Mouse (Mus musculus): ENCODE measurements around the gene Susd6. TPM values are rescaled to one million over a fixed set of nuclear protein-coding genes. Genes with fewer than 3 reads are reported as not detected.

Susd6 gene
- polyA plus RNA-seq, 1 experiment from 2014 or later = 12.5 TPM

DNA sequence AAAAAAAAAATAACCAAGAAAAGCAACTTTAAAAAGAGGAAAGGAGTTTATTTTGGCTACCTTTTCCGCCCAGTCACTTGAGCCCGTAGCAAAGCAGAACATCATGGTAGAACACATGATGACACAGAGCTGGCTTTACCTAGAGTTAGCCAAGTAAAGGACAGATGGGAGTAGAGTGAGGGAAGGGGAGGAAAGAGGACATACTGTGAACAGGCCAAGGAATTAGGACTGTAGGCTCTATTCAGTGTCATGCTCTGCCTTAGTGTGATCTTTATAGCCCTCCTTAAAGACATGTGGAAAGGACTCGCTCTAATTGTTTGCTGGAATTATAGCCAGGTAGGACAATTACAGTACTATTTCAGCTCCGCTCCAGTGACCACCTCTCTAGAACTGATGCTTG lies 74.9 kb downstream of the Susd6 start:
- no peak overlapping the region for H3K4me3 ChIP-seq (replicated peaks; ENCODE audit: low read length)
- ATAC-seq (ENCODE audit: low FRiP score) = no peak
- no peaks in the 10 kb centered on the region for H3K27me3 ChIP-seq (ENCODE audit: control insufficient read depth, insufficient read depth, low read length)
- 94% methylated on average over 4 of the region's 4 CpGs for WGBS
- peaks cover 5% of the 10 kb centered on the region; the same call in 1 of the 2 replicates for H3K4me1 ChIP-seq (replicated peaks; ENCODE audit: control insufficient read depth, insufficient read depth, low read length)
- no peaks in the 10 kb centered on the region for H3K9me3 ChIP-seq (ENCODE audit: control insufficient read depth, low read length)
- no peak overlapping the region for H3K9ac ChIP-seq
- DNase-seq (ENCODE audit: low spot score) = no peak
- H3K27ac ChIP-seq = no peak overlapping the region
- peaks cover 11% of the 10 kb centered on the region; the same call in 1 of the 2 replicates for H3K36me3 ChIP-seq (replicated peaks; ENCODE audit: control insufficient read depth, insufficient read depth)
- H3K4me2 ChIP-seq (replicated peaks) = no peak overlapping the region

DNA sequence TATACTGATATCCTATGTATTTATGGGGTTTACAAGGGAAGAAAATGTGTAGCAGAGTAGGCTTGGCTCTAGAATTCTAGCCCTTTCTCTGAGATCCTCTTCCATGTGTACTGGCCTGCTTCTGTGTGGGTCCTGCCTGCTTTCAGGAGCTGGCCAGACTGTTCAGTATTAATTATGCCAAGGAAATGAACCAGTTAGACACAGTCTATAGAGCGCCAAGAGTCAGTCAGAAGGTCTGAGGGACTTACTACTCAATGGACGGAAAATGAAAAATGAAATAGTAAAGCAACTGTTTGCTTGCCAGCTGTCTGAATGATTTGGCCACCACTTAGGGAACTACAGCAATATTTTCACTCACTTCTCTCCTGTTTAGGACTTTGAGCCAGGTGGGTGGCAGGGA lies 75.7 kb downstream of the Susd6 start:
- no peak for DNase-seq (ENCODE audit: low spot score)
- Histone ChIP-seq H3K27me3 (ENCODE audit: control insufficient read depth, insufficient read depth, low read length) (no peaks in the 10 kb centered on the region), H3K4me3 (replicated peaks; ENCODE audit: low read length) (no peak overlapping the region), H3K36me3 (replicated peaks; ENCODE audit: control insufficient read depth, insufficient read depth) (peaks cover 16% of the 10 kb centered on the region), H3K4me1 (replicated peaks; ENCODE audit: control insufficient read depth, insufficient read depth, low read length) (peaks cover 5% of the 10 kb centered on the region; the same call in 1 of the 2 replicates), H3K4me2 (replicated peaks) (no peak overlapping the region), H3K9ac (no peak overlapping the region), H3K9me3 (ENCODE audit: control insufficient read depth, low read length) (no peaks in the 10 kb centered on the region), H3K27ac (no peak overlapping the region)
- no peak for ATAC-seq (ENCODE audit: low FRiP score)
- WGBS = 74% methylated on average over 2 of the region's 2 CpGs

DNA sequence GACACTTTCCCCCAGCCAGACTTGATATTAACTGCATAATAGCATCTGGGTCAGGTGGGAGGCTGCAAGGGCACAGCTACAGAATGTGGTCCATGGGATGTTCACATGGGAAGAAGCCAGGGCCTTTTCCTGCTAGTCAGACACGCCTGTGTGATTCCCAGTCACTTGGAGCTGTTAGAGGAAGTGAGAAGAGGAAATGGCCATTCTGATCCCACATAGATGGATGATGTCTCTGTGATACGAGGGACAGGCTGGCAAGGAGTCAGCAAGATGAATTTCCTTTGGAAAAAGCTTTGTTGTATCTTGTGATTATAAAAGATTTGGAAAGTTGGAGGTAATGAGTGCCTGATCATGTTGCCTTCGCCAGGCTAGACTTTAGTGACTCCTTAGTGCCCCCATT lies 76.8 kb downstream of the Susd6 start:
- ATAC-seq (ENCODE audit: low FRiP score) = no peak
- 89% methylated on average over 3 of the region's 3 CpGs for WGBS
- H3K9me3 ChIP-seq (ENCODE audit: control insufficient read depth, low read length) = no peaks in the 10 kb centered on the region

DNA sequence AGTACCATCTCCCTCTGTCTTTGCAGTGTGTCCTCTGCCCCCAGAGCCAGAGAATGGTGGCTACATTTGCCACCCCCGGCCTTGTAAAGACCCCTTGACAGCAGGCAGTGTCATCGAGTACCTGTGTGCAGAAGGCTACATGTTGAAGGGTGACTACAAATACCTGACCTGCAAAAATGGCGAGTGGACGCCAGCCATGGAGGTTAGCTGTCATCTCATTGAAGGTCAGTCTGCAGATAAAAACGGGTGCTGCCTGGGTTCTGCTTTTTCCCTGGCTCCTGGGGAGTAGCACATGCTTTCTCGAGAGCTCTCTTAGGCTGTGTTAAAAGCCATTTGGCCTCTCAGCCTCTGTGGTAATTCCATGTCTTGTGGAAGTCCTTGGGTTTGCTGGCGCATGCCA lies 78.1 kb downstream of the Susd6 start:
- H3K4me1 ChIP-seq (replicated peaks; ENCODE audit: control insufficient read depth, insufficient read depth, low read length) = no peaks in the 10 kb centered on the region
- 92% methylated on average over 7 of the region's 7 CpGs for WGBS
- H3K9ac ChIP-seq = no peak overlapping the region
- no peak overlapping the region for H3K27ac ChIP-seq
- H3K9me3 ChIP-seq (ENCODE audit: control insufficient read depth, low read length) = no peaks in the 10 kb centered on the region
- H3K36me3 ChIP-seq (replicated peaks; ENCODE audit: control insufficient read depth, insufficient read depth) = peaks cover 17% of the 10 kb centered on the region
- H3K27me3 ChIP-seq (ENCODE audit: control insufficient read depth, insufficient read depth, low read length) = no peaks in the 10 kb centered on the region
- no peak for DNase-seq (ENCODE audit: low spot score)
- no peak overlapping the region for H3K4me2 ChIP-seq (replicated peaks)
- no peak for ATAC-seq (ENCODE audit: low FRiP score)
- H3K4me3 ChIP-seq (replicated peaks; ENCODE audit: low read length) = no peak overlapping the region

More for the DNA sequence above, 76.8 kb downstream of the Susd6 start:
- Histone ChIP-seq H3K27ac (no peak overlapping the region), H3K4me1 (replicated peaks; ENCODE audit: control insufficient read depth, insufficient read depth, low read length) (0 out of 2 replicates have a peak, but pooled peaks cover under 1% of the 10 kb centered on the region), H3K36me3 (replicated peaks; ENCODE audit: control insufficient read depth, insufficient read depth) (peaks cover 16% of the 10 kb centered on the region), H3K4me2 (replicated peaks) (no peak overlapping the region), H3K9ac (no peak overlapping the region), H3K4me3 (replicated peaks; ENCODE audit: low read length) (no peak overlapping the region), H3K27me3 (ENCODE audit: control insufficient read depth, insufficient read depth, low read length) (no peaks in the 10 kb centered on the region)
- DNase-seq (ENCODE audit: low spot score) = no peak

DNA sequence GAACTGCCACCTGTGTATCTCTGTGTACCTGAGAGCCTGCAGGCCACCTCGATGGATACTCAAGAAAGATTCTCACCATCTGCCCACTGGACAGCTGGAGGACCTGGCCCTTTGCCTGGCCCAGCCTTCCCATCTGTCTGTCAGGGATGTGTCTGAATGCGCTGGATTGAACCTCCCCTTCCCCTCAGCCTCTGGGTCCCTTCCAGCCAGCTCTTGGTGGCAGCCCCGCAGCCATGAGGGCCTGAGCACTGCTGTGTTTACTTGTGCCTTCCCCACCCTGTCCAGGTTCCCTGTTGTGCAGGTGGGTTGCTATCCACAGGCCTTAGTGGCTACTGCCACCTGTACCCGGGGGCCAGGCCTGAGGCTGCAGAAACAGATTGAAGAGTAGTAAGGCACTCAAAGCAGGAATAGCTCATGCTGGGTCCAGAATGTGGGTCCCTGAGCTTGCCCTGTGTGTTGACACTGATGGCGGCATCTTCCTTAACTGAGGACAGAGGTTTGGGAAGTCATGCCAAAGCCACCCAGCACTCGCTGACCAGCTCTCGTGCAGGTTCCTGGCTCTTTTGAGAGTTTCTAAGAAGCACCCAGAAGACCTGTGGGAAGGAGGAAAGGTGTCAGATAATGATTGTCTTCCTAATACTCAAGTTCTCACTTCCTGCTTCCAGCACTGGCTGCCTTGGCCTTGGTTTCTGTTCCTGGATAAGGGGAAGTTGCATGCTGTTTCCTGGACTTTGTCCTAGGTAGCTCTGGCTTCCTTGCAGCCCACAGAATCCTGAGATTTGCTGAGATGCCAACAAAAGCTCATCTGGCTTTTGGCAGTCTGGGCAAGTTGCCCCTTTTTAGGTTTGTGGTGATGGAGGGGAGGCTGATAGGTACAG lies 87.1 kb downstream of the Susd6 start:
- no peak for DNase-seq (ENCODE audit: low spot score)
- H3K27ac ChIP-seq = no peak overlapping the region
- no peak; the same call in 1 of the 2 replicates for ATAC-seq (ENCODE audit: low FRiP score)

DNA sequence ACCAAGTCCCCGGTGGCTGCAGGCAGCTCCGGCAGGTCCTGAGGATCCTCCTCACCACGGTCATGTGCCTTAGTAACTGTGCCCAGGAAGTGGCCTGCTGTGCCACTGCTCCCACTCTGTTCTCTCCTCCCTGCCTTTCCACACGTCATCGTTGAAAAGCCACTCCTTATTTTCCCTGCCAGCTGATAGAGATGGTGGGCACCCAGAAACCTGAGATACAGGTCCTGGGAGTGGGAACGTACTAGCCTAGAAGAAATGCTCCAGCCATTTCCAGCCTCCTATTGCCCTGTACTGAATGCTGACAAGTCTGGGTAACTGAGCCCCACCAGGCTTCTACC lies 87.8 kb downstream of the Susd6 start:
- Histone ChIP-seq H3K4me2 (replicated peaks) (no peak overlapping the region), H3K27me3 (ENCODE audit: control insufficient read depth, insufficient read depth, low read length) (no peaks in the 10 kb centered on the region), H3K36me3 (replicated peaks; ENCODE audit: control insufficient read depth, insufficient read depth) (peaks cover 50% of the 10 kb centered on the region), H3K4me3 (replicated peaks; ENCODE audit: low read length) (no peak overlapping the region), H3K9me3 (ENCODE audit: control insufficient read depth, low read length) (no peaks in the 10 kb centered on the region), H3K9ac (no peak overlapping the region), H3K4me1 (replicated peaks; ENCODE audit: control insufficient read depth, insufficient read depth, low read length) (no peaks in the 10 kb centered on the region), H3K27ac (no peak overlapping the region)
- ATAC-seq (ENCODE audit: low FRiP score) = no peak
- no peak for DNase-seq (ENCODE audit: low spot score)
- WGBS = 94% methylated on average over 6 of the region's 6 CpGs

More for the DNA sequence above, 87.1 kb downstream of the Susd6 start:
- H3K9ac ChIP-seq = no peak overlapping the region
- H3K4me2 ChIP-seq (replicated peaks) = no peak overlapping the region
- no peaks in the 10 kb centered on the region for H3K27me3 ChIP-seq (ENCODE audit: control insufficient read depth, insufficient read depth, low read length)
- H3K4me3 ChIP-seq (replicated peaks; ENCODE audit: low read length) = no peak overlapping the region
- 78% methylated on average over 7 of the region's 7 CpGs for WGBS
- no peaks in the 10 kb centered on the region for H3K4me1 ChIP-seq (replicated peaks; ENCODE audit: control insufficient read depth, insufficient read depth, low read length)
- no peaks in the 10 kb centered on the region for H3K9me3 ChIP-seq (ENCODE audit: control insufficient read depth, low read length)
- H3K36me3 ChIP-seq (replicated peaks; ENCODE audit: control insufficient read depth, insufficient read depth) = peaks cover 50% of the 10 kb centered on the region

DNA sequence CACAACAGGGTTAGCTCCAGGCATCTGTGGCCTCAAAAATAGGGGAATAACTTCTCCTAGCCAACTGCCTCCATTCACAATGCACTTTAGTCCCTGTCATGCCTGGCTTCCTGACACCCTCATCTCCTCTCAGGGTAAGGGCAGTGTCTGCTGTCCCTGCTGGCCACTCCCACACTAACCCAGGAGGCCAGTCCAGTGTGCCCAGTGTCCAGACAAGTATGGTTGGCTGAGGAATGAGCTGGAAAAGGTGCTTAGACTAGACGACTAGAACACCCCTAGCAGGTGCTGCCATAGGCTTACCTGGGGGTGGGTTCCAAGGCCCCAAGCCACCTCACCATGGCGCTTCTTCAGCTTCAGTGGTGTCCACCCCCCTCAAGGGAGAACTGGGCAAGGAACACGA lies 88.3 kb downstream of the Susd6 start:
- Histone ChIP-seq H3K4me3 (replicated peaks; ENCODE audit: low read length) (no peak overlapping the region), H3K9ac (no peak overlapping the region), H3K36me3 (replicated peaks; ENCODE audit: control insufficient read depth, insufficient read depth) (peaks cover 47% of the 10 kb centered on the region), H3K27ac (no peak overlapping the region), H3K27me3 (ENCODE audit: control insufficient read depth, insufficient read depth, low read length) (no peaks in the 10 kb centered on the region), H3K9me3 (ENCODE audit: control insufficient read depth, low read length) (no peaks in the 10 kb centered on the region), H3K4me1 (replicated peaks; ENCODE audit: control insufficient read depth, insufficient read depth, low read length) (no peaks in the 10 kb centered on the region), H3K4me2 (replicated peaks) (no peak overlapping the region)
- ATAC-seq (ENCODE audit: low FRiP score) (no peak), DNase-seq (ENCODE audit: low spot score) (no peak)
- WGBS = 83% methylated on average over 3 of the region's 3 CpGs

DNA sequence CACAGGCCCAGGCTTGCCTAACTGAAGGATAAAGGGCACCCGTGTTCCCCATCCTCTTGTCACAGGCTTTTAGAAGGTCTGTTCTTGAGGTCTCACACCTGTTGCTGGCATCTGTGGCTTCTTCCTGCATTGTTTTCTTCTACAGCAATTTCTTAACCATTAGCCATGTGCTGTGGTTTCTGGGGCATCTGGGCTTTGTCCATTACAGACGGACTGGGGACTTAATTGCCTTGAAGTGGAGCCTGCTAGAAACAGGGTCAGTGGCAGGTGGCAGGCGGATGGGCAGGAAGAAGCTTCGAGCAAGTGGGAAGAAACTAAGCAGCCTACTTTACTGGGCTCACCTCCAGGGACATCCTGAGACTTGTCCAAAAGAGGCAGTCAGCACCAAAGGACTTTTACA lies 89.0 kb downstream of the Susd6 start:
- Histone ChIP-seq H3K4me3 (replicated peaks; ENCODE audit: low read length) (no peak overlapping the region), H3K4me2 (replicated peaks) (no peak overlapping the region), H3K27ac (no peak overlapping the region), H3K27me3 (ENCODE audit: control insufficient read depth, insufficient read depth, low read length) (no peaks in the 10 kb centered on the region), H3K4me1 (replicated peaks; ENCODE audit: control insufficient read depth, insufficient read depth, low read length) (no peaks in the 10 kb centered on the region), H3K9ac (no peak overlapping the region), H3K9me3 (ENCODE audit: control insufficient read depth, low read length) (no peaks in the 10 kb centered on the region), H3K36me3 (replicated peaks; ENCODE audit: control insufficient read depth, insufficient read depth) (peaks cover 41% of the 10 kb centered on the region)
- DNase-seq (ENCODE audit: low spot score) (no peak), ATAC-seq (ENCODE audit: low FRiP score) (no peak)
- 67% methylated on average over 4 of the region's 4 CpGs for WGBS

DNA sequence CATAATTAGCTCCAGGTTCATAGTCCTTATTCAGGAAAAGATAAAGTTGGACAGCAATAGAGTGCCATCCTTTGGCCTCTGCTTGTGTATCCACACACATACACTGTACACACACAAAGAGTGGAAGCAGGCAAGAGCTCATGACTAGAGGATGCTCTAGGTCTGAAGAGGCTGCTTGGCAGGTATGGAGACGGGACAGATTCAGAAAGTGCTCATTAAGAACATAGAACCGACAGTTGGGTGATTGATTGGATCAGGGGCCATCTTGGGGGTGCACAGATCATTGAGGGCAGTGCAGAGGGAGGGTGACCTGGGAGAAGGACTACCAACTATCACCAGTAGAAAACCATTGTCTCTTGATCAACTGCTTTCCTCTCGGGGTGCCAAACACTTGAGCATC lies 90.8 kb downstream of the Susd6 start:
- ATAC-seq (ENCODE audit: low FRiP score) (no peak), DNase-seq (ENCODE audit: low spot score) (no peak)
- 93% methylated on average over 3 of the region's 3 CpGs for WGBS
- Histone ChIP-seq H3K36me3 (replicated peaks; ENCODE audit: control insufficient read depth, insufficient read depth) (peaks cover 31% of the 10 kb centered on the region), H3K9me3 (ENCODE audit: control insufficient read depth, low read length) (no peaks in the 10 kb centered on the region), H3K27me3 (ENCODE audit: control insufficient read depth, insufficient read depth, low read length) (no peaks in the 10 kb centered on the region), H3K4me2 (replicated peaks) (no peak overlapping the region), H3K9ac (no peak overlapping the region), H3K27ac (no peak overlapping the region), H3K4me1 (replicated peaks; ENCODE audit: control insufficient read depth, insufficient read depth, low read length) (no peaks in the 10 kb centered on the region), H3K4me3 (replicated peaks; ENCODE audit: low read length) (no peak overlapping the region)
